Comparison of ENCODE assay signal across 8 mouse cellular contexts in the genomic region with DNA sequence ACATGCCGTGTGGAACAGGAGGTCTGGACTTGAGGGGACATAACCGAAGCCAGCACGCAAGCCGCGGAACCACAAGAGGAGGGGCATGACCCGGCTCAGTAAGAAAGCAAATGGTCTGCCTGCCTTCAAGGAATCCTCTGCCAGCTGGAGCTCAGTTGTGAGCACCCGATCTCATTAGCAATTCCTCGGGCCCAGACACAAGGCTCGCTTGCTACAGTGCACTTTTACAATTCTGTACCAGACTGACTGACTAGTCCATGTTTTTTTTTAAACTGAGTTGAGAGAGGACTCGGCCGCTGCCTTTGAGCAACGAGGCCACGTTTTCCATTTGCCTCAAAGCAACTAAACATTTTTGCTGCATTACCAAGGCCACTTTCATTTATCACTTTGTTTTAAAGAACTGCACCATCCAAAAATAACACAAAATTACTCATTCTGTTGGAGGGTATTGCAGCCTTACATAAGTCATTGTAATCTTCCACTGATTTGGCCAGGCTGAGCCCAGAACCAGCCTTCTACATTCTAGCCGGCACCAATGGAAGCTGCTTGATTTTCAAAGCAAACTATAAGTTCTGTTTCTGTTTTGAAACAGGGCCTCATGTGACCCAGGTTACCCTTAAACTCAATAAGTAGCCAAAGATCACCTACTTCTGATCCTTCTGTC.
A peak's percentile ranks its signal among the peaks of the same experiment; 100 is the strongest.
DNase-seq lines count a peak whose midpoint lies in the region; ATAC-seq and TF ChIP-seq lines count a peak whose summit lies in the region.

No protein-coding gene starts in this region.

- peak; percentile 7 to 9 for DNase-seq in lung, adult 18-20 months
- DNase-seq in lung, adult 2 months: no peak
- DNase-seq in cerebellum, postnatal 10 days: peak; percentile 67 to 77
- DNase-seq in left cerebral cortex, adult 2 months (ENCODE audit: extremely low spot score in 1 of 2, low spot score in 2 of 2): peak in 1 of 2 experiments; percentile 22
- peak; percentile 26 for DNase-seq in retina, embryonic 14.5 days (ENCODE audit: low spot score)
- DNase-seq in spleen, adult 12 weeks (ENCODE audit: low spot score): no peak
- DNase-seq in urinary bladder, postnatal 4 days (ENCODE audit: low spot score in 2 of 2): no peak

- H3K27me3 ChIP-seq in heart, embryonic 12.5 days (replicated peaks): no peaks in the 10 kb centered on the region

- no peak for ATAC-seq in heart, embryonic 12.5 days (ENCODE audit: insufficient number of reproducible peaks, low FRiP score)

- 60% methylated on average over 14 of the region's 14 CpGs for WGBS in lung, adult 2 months
- 55% methylated on average over 14 of the region's 14 CpGs for WGBS in heart, embryonic 12.5 days

- no peaks in the 10 kb centered on the region for H3K9me3 ChIP-seq in heart, embryonic 12.5 days (replicated peaks)

- H3K4me2 ChIP-seq in heart, embryonic 12.5 days: no peak overlapping the region

- intact Hi-C loops in left cerebral cortex, adult 2 months (cut with DNase I): loop anchor here (5.0 kb wide), 1 partner anchor 84 kb away; no protein-coding TSS in a partner anchor

- peak overlapping the region; percentile 42 for H3K27ac ChIP-seq in heart, embryonic 12.5 days (ENCODE audit: poor library complexity, severe bottlenecking)
- H3K27ac ChIP-seq in left cerebral cortex, adult 2 months: no peak overlapping the region

- no peaks in the 10 kb centered on the region for H3K4me1 ChIP-seq in lung, adult 2 months (ENCODE audit: control insufficient read depth, insufficient read depth, low read length)
- peaks cover 32% of the 10 kb centered on the region for H3K4me1 ChIP-seq in heart, embryonic 12.5 days (replicated peaks)

- TF ChIP-seq POLR2A in lung, adult 2 months (IDR thresholded peaks at IDR 0.05; ENCODE audit: borderline replicate concordance, extremely low read depth, low read depth, low read length): no peak

- H3K36me3 ChIP-seq in heart, embryonic 12.5 days: no peaks in the 10 kb centered on the region

- no peak for TF ChIP-seq CTCF in lung, adult 2 months (IDR thresholded peaks at IDR 0.05; ENCODE audit: insufficient read depth, low read length)
- TF ChIP-seq CTCF in left cerebral cortex, adult 2 months (IDR thresholded peaks at IDR 0.05): no peak

- H3K9ac ChIP-seq in heart, embryonic 12.5 days: no peak overlapping the region

- H3K4me3 ChIP-seq in lung, adult 2 months (replicated peaks; ENCODE audit: extremely low read depth, low read depth, low read length): no peak overlapping the region
- H3K4me3 ChIP-seq in heart, embryonic 12.5 days: no peak overlapping the region
- H3K4me3 ChIP-seq in left cerebral cortex, adult 2 months: 0 out of 2 replicates have a peak overlapping the region, but pooled peaks have one; percentile 13

Comparison
In these comparisons a context has a peak if more than half of its experiments do, and no peak if none do; other contexts are left out.
1. DNase-seq: peak in lung, adult 18-20 months (2 of 2), cerebellum, postnatal 10 days (2 of 2) and retina, embryonic 14.5 days (single experiment); none in lung, adult 2 months (single experiment), spleen, adult 12 weeks (single experiment) and urinary bladder, postnatal 4 days (0 of 2).